Mouse (Mus musculus) kidney, adult 18-20 months (tissue): ENCODE measurements around the gene Pip4p1.
A peak's percentile ranks its signal among the peaks of the same experiment; 100 is the strongest.
"Not testable (repeated sequence)": the region's sequence is repeated elsewhere in the genome, so short reads cannot be mapped to it uniquely, and the experiment has no call there.

Experiments
- DNase-seq: peaks from one replicate; pipeline ENCODE4 v3.0.0; 2021

Gene Pip4p1

DNA sequence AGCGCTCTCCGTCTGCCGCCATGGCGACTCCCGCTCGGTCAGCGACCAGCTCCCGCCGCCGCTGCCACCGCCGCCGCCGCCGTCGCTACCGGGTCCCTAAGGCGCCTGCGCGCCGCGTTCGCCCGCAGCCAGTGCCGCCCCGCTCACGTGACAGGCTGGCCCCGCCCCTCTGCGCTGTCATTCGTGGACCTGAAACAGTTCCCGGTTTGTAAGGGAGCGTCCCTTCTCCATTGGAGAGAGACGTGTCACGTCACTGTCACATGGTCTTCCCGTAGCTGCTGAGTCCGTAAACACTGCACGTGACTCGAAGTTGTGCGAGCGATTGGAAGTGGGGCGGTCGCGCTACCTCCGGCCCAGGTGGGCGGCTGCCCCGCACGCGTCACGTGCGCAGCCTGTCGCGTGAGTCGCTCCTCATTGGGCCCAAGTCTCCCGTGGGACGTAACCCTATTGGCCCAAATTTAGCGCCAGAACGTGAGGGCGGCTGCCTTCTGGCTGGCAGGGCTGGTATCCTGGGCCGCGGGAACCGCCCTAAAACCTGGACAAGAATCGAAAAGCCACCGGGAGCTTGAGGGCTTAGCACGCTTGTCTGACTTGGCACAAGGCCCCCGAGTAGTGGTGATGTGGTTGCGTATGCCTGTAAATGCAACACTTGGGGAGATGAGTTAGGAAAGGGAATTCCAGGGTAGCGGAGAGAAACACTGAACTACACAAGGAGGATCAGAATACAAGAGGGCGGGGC, at the start of gene Pip4p1, which contains the start of gene Pnp:
Gene Pip4p1 (minus strand): TSS at position 103 of the 739 bp plus-strand sequence.
Gene Pnp (plus strand): TSS at position 329 of the 739 bp plus-strand sequence.
- peak; percentile 100 for DNase-seq

DNA sequence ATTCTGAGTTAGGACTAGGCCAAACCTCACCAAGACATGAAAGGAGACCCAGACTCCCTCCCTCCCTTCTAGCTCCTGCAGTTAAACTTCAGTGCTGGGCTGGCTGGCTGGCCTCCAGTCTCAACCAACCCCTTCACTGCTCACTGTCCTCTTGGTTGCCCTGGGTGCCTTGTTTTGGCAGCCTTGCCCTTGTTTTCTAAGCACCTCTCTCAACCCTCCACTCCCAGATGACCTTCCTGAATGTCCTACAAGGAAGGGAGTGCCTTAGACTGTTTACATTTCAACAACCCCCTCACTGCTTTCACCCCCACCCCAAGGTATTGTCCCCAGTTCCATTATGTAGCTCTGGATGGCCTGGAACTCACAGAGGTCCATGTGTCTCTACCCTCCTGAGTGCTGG, 49.0 kb upstream of the Pip4p1 start:
- DNase-seq = peak; percentile 41

DNA sequence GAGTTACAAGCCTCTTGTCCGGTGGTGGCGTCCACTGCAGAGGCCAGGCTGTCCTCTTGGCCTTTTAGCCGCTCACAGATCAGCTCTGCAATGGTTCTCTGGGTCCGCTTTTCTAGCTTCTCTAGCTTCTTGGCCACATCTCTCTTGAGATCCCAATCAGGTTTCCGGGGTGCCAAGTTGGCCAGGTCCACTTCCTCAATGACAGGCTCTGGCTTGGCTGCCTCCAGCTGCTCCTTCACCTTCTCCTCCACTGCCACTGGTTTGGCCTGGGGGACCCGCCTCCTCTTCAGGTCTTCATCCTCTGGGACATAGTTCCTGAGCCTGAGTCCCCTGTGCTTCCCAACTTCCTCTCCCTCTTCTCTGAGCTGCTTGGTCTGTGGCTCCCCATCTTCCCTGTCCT, 47.8 kb upstream of the Pip4p1 start:
- DNase-seq = not testable (repeated sequence)

DNA sequence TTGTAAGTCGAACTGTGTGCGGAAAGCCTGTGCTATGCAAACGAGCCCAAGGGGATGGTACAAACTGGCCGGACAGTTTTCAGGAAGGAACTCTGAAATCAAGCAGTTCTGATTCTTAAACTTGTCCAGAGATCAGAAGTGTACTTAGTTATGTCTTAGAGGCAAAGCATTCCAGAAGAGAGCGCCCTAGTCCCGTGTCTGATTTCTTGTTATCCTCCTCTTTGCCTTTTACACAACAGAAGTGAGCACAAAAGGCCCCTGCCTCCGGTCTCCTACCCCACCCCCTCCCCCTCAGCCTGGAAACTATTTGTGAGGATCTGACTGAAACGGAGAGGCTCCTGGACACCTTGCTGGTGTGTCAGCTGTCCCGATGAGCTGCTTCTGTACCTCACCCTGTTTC, 46.0 kb upstream of the Pip4p1 start:
- DNase-seq = peak; percentile 44

DNA sequence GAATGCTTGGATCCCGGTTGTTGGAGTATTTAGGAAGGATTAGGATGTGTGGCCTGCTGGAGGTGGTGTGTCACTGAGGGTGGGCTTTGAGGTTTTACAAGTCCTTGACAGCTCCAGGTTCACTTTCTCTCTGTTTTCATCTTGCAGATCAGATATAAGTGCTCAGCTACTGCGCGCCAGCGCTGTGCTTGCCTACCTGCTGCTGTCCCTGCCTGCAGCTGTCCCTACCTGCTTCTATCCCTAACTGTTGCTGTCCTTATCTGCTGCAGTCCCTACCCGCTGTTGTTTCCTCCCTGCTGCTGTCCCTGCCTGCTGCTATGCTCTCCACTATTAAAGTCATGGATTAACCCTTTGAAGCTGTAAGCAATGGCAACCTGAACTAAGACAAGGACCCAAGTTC, 44.3 kb upstream of the Pip4p1 start:
- no peak for DNase-seq

DNA sequence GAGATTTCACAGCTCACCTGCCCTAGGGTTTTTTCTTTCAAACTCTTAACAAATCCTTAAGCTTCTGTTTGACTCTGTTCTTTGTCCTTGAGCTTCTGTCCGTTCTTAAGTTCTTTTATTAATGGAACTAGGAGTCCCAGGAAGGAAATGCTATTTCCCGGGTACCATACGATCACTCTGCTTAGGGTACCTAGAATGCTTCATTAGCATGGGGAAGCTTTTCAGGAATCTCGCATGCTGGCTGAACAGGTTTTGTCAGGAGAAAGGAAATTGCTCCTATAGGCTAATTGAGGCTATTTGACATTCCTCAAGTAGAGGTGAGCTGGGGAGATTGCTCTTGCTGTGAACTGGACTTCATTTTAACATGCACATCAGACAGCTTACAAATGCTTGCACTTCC, 43.0 kb upstream of the Pip4p1 start:
- DNase-seq = no peak

DNA sequence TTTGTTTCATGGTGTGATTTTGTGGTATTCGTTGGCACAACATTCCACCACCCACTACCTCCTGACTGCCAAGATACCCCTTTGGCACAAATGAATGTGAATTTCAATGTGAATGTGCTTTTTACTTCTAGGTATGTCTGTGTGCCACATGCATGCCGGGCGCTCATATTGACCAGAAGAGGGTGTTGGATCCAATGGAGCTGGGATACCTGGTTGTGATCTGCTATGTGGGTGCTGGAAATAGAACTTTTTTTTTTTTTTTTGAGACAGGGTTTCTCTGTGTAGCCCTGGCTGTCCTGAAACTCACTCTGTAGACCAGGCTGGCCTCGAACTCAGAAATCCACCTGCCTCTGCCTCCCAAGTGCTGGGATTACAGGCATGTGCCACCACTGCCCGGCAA, 42.4 kb upstream of the Pip4p1 start:
- not testable (repeated sequence) for DNase-seq

DNA sequence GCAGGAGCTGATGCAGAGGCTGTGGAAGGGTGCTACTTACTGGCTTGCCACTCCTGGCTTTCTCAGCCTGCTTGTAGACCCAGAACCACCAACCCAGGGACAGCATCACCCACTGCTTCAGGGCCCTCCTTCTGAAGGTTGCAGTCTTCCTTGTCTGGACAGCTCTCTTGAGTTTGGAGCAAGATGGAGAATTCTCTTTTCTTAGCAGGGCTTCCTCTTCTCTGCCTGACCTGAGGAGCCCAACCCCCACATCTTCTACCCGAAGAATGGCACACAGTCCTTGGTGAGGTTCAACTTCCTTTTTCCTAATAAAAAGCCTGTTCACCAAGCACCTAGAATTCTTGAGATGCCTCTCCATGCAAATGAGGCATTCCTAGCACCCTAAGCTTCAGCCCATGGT, 40.2 kb upstream of the Pip4p1 start:
- DNase-seq = no peak

DNA sequence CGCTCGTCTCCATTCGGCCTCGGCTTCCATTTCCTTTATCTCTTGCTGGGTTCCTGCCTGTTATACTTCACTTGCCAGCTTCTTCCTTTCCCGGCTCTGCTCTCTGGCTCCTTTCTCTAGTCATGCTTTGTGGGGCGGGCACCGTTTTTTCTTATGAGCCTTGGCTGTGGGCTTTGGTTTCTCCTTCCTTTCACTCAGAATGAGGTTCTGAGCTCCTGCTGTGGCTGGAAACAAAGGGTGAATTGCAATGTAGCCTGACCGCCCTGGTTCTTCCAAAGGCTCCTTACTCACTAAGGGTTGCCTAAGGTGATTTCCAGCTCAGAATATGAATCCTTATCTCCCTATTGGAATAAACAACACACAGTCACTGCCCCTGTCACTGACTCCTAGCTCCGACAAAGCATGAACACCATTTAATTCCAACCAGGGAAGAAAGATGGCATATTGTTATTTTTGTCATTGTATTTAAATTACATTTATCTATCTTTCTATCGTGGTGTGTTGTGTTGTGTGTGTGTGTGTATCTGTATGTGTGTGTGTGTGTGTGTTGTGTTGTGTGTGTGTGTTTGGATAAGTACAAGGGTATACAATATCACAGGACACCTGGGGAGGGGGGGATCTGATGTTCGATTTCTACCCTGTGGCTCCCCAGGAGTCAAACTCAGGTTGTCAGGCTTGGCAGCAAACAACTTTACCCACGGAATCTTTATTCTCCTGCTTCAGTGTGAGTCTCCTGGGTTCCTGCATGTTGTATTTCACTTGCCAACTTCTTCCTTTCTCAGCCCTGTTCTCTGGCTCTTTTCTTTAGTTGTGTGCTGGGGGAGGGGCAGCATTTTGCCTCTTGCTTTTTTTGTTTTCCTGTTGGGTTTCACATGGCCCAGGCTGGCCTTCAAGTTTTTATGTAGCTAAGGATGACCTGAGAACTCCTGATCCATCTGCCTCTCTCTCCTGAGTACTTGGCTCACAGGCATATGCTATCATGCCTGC, 39.2 kb upstream of the Pip4p1 start:
- no peak for DNase-seq

DNA sequence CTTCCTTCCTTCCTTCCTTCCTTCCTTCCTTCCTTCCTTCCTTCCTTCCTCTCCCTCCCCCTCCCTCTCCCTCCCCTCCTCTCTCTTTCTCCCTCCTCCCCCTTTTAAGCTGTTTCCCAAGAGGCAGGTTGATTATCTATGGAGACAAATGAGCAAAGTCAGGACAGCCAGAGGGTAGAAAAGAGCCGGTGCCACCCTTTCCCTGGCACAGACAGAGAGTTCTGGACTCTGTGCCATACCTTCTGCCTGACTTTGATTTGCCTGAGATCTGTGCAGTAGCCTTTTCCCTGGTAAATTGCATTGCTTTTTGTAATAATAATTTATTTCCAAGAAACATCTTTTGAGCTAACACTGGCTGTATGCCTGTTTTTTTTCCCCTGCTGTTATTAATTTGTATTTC, 38.4 kb upstream of the Pip4p1 start:
- no peak for DNase-seq

DNA sequence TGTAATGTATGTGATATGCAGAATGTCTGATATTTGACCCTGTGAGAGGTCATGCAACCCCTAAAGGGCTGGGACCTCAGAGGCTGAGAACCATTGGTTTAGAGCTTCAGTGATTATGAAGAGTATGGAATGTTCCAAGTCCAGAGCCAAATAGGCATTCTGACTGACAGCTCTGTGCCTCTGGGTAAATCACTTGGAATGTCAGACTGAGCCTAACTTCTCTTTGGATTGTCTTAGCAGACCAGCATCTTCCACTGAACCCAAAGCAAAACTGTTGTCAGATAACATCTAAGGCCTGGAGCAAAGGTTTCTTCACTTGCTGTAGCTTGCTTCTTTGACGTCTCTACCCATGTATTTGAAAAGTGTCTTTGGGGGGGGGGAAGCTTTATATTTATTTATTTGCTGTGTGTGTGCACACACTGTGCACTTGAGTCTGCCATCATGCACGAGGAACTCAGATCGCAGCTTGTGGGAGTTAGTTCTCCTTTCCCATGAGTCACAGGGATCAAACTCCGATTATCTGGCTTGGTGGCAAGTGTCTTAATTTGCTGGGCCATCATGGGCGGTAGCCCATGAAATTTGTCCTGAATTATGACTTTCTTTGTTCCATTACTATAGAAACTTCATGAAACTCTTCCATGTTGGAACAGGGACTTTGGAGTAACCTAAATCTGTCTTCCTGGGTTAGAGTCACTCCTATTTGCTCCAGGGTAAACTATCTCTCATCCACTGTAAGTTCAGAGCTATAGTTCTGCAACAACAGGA, 37.7 kb upstream of the Pip4p1 start:
- DNase-seq = no peak

DNA sequence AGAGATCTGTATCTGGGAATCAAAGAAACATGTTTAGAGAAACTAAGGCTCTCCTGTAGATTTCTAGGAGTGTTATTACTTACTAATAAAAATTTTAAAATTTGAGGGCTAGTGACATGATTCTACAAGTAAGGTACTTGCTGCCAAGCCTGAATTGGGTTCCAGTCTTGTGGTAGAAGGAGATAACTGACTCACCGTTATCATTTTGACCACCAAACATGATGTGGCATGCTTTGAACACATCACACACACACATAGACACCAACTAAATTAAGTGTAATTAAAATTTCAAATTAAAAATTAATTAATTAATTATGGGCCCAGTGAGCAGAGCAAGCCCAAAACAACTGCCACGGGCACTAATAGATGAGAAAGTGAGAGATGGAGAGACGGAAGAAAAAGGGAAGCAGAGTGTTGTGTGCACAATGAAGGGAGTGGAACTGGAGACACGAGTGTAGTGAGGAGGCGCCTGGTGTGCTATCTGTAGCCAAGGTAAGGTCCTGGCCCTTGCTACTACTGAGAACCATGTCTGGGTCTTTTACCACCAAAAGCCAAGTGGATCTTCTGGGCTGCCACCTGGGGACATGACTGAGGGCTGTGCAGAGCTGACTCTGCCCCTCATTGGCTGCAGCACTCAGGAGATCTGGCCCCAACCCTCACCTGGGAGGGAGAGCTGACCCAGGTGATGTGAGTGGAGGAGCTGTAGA, 27.8 kb upstream of the Pip4p1 start:
- not testable (repeated sequence) for DNase-seq

DNA sequence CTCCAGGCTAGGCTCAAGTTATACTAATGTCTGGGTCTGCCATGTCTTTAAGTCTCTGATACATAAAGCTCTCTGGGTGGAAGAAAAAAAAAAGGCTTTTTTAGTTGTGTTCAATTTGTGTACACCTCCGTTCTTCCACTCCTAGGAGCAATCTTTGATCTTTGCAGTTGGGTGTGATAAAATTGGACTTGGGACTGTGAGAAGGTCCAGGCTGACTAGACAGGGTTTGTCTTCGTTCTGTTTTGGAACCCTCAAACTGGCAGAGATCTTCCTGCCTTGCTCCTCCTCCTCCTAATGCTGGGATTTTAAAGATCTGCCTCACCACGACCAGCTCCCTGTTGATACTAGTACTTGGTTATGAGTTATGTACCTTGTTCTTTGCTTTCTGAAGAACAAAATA, 26.5 kb upstream of the Pip4p1 start:
- not testable (repeated sequence) for DNase-seq

DNA sequence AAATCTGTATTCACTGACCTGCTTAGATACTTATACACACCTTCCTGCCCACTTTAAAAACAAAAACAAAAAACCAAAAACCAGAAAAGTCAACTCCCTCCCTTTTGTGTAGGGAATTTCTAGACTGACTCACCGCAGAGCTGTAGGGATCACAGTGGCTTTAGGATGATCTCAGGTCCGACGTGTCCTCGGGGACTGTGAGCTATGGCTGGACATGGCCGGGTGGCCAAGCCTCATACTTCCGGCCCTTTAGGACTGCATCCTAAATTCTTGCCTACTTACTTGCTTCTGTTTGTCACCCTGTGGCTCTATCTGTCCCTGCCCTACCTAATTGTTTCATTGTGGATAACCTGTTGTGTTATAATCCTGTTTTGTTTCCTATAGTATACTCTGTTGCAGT, 26.1 kb upstream of the Pip4p1 start:
- DNase-seq = not testable (repeated sequence)

DNA sequence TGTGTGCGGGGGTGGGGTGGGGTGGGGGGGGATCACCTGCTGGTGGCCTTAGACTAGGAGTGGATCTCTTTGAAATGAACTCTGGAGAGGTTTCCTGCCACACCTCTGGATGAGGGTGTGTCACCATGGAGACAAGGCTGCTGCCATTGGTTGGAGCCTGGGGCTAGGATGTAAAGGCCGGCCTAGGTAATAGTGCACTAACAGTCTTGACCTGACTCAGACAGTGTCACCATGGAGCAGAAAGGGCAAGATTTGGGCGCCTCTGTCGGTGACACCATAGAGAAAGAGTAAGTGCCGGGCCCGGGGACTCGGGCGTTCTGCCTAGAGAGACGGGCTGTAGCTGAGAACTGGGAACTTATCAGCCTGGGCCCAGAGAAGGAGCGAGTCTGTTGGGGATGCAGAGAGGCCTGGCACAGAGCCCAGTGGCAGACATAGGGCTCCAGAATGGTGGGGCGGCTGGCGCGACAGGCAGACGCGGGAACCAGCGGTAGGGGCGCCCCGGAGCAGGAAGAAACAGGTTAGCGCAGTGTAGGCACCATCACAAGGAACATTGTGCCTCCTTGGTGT, 25.4 kb upstream of the Pip4p1 start, which contains the start of gene Pnp2:
Gene Pnp2 (plus strand): TSS at position 51 of the 567 bp plus-strand sequence.
- peak; percentile 64 for DNase-seq

DNA sequence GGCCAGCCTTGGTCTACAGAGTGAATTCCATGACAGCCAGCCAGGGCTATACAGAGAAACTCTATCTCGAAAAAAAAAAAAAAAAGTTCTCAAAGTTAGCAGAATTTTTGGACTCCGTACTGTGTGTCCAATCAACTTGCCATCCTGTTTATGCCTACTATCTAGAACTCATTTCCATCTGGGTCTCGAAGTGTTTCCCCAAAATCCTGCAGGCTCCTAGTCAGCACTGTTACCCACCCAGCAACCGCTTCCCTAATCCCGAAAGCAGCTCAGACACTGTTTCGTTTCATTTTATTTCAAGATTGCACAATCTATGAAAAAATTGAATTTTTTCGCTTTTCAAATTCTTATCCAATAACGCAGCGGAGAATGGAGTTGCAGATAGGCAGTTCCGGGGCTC, 24.8 kb upstream of the Pip4p1 start:
- no peak for DNase-seq

DNA sequence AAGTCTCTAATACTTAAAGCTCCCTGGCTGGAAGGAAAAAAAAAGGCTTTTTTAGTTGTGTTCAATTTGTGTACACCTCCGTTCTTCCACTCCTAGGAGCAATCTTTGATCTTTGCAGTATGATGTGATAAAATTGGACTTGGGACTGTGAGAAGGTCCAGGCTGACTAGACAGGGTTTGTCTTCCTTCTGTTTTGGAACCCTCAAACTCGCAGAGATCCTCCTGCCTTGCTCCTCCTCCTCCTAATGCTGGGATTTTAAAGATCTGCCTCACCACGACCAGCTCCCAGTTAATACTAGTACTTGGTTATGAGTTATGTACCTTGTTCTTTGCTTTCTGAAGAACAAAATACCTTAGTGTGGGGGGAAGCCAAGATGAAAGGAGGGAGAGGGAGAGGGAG, 14.9 kb upstream of the Pip4p1 start:
- not testable (repeated sequence) for DNase-seq

DNA sequence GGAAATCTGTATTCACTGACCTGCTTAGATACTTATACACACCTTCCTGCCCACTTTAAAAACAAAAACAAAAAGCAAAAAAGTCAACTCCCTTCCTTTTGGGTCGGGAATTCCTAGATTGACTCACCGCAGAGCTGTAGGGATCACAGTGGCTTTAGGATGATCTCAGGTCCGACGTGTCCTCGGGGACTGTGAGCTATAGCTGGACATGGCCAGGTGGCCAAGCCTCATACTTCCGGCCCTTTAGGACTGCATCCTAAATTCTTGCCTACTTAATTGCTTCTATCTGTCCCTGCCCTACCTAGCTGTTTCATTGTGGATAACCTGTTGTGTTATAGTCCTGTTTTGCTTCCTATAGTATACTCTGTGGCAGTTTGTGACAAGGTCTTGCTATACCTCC, 14.4 kb upstream of the Pip4p1 start:
- not testable (repeated sequence) for DNase-seq

DNA sequence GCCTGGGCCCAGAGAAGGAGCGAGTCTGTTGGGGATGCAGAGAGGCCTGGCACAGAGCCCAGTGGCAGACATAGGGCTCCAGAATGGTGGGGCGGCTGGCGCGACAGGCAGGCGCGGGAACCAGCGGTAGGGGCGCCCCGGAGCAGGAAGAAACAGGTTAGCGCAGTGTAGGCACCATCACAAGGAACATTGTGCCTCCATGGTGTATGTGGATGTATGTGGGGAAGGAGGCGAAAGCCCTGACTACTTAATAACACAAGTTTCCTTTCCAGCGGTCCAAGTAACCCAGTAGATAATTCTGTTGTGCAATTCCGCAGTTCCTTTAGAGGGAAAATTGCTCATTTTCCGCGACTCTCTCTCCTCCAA, 14.0 kb upstream of the Pip4p1 start:
- DNase-seq = not testable (repeated sequence)

DNA sequence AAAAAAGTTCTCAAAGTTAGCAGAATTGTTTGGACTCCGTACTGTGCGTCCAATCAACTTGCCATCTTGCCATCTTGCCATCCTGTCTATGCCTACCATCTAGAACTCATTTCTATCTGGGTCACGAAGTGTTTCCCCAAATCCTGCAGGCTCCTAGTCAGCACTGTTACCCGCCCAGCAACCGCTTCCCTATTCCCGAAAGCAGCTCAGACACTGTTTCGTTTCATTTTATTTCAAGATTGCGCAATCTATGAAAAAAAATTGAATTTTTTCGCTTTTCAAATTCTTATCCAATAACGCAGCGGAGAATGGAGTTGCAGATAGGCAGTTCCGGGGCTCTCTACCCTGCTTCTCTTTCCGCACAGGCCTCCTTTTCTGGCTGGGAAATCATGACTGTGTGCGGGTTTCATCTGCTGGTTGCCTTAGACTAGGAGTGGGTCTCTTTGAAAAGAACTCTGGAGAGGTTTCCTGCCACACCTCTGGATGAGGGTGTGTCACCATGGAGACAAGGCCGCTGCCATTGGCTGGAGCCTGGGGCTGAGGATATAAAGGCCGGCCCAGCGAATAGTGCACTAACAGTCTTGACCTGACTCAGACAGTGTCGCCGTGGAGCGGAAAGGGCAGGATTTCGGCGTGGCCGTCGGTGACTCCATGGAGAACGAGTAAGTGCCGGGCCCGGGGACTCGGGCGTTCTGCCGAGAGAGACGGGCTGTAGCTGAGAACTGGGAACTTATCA, 13.4 kb upstream of the Pip4p1 start, which contains the start of gene Gm49342:
Gene Gm49342 (plus strand): TSS at position 586 of the 736 bp plus-strand sequence.
- DNase-seq = peak; percentile 97

DNA sequence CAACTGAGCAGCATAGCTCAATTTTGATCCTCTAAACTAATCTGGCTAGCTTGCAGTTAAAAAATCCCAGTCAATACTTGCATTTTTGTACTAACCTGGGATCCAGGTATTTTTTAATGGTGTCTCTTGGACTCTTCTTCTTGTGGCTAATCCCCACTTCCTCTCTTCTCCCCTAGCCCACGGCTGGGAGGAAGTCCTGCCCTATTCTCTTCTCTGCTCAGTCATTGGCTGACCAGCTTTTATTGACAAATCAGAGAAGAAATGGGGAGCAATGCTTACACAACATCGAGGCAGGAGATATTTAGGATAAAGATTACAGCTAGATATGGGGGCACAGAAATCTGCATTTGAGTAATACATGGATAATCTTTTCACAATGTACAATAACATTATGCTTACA, 8.3 kb upstream of the Pip4p1 start:
- no peak for DNase-seq
